Mouse (Mus musculus) MEL (cell line): ENCODE measurements around the gene Slc4a3. TPM values are rescaled to one million over a fixed set of nuclear protein-coding genes. Genes with fewer than 3 reads are reported as not detected.

Source experiments
- DNase-seq: peaks from one replicate; pipeline ENCODE4 v3.0.0; 2011; ENCODE audit warnings: low read depth, low spot score
- H3K27ac ChIP-seq: 2 replicates; pipeline ENCODE4 v1.5.1; 2012; ENCODE audit warnings: low read depth, mild to moderate bottlenecking, control low read depth, low read length, moderate library complexity; ENCODE audit not compliant: control insufficient read depth
- H3K27me3 ChIP-seq, 2 experiments: fragments of 150-350 bp in 1 of 2; sonication (generic) in 1 of 2; 2 replicates each; pipeline ENCODE4 v1.6.1; 2012; ENCODE audit warnings: low read length in 2 of 2, mild to moderate bottlenecking in 2 of 2, improper control_type of control experiment in 1 of 2, moderate library complexity in 1 of 2; ENCODE audit not compliant: insufficient read depth in 2 of 2, control insufficient read depth in 1 of 2
- H3K36me3 ChIP-seq, 2 experiments: 2 replicates each; pipeline ENCODE4 v1.6.1; 2012 to 2014; ENCODE audit warnings: low read length in 2 of 2, improper control_type of control experiment in 1 of 2, inconsistent platforms in 1 of 2, mild to moderate bottlenecking in 1 of 2; ENCODE audit not compliant: insufficient read depth in 2 of 2, control insufficient read depth in 1 of 2
- H3K4me1 ChIP-seq, 2 experiments: fragments of 150-350 bp in 1 of 2; sonication (generic) in 1 of 2; 2 replicates each; pipeline ENCODE4 v1.6.1; 2012; ENCODE audit warnings: low read length in 2 of 2, improper control_type of control experiment in 1 of 2, mild to moderate bottlenecking in 1 of 2; ENCODE audit not compliant: insufficient read depth in 2 of 2, control insufficient read depth in 1 of 2
- H3K4me3 ChIP-seq, 2 experiments: fragments of 150-350 bp in 1 of 2; sonication (generic) in 1 of 2; 2 replicates each; pipeline ENCODE4 v1.5.1; 2012; ENCODE audit warnings: low read depth in 2 of 2, low read length in 2 of 2, mild to moderate bottlenecking in 2 of 2, moderate library complexity in 2 of 2, control low read depth in 1 of 2, improper control_type of control experiment in 1 of 2; ENCODE audit not compliant: control insufficient read depth in 1 of 2, insufficient read depth in 1 of 2
- H3K79me2 ChIP-seq: 2 replicates; pipeline ENCODE4 v1.6.1; 2012; ENCODE audit warnings: mild to moderate bottlenecking, low read length, moderate library complexity; ENCODE audit not compliant: control insufficient read depth, poor library complexity, insufficient read depth
- H3K9ac ChIP-seq: 2 replicates; pipeline ENCODE4 v1.6.1; 2012; ENCODE audit warnings: low read depth, mild to moderate bottlenecking, control low read depth, low read length, moderate library complexity; ENCODE audit not compliant: control insufficient read depth, poor library complexity, severe bottlenecking
- H3K9me3 ChIP-seq: fragments of 150-350 bp; sonication (generic); replicated peaks from 2 replicates; pipeline ENCODE4 v1.6.1; 2012; ENCODE audit warnings: mild to moderate bottlenecking, low read length, improper control_type of control experiment, moderate library complexity; ENCODE audit not compliant: insufficient read depth
- BHLHE40 ChIP-seq: IDR thresholded peaks from 2 replicates; pipeline ENCODE4 v1.6.1; 2012; ENCODE audit warnings: low read depth, mild to moderate bottlenecking, inconsistent platforms, low read length, improper control_type of control experiment, borderline replicate concordance
- CHD2 ChIP-seq: IDR thresholded peaks from 2 replicates; pipeline ENCODE4 v1.6.1; 2011; ENCODE audit warnings: low read length, improper control_type of control experiment
- ETS1 ChIP-seq: IDR thresholded peaks from 2 replicates; pipeline ENCODE4 v1.6.1; 2012; ENCODE audit warnings: low read depth, mild to moderate bottlenecking, inconsistent platforms, low read length, improper control_type of control experiment, moderate library complexity
- HCFC1 ChIP-seq: IDR thresholded peaks from 2 replicates; pipeline ENCODE4 v1.6.1; 2012; ENCODE audit warnings: low read depth, mild to moderate bottlenecking, inconsistent platforms, low read length, improper control_type of control experiment, moderate library complexity
- MAX ChIP-seq: IDR thresholded peaks from 2 replicates; pipeline ENCODE4 v1.6.1; 2011; ENCODE audit warnings: low read length, improper control_type of control experiment
- MEF2A ChIP-seq: IDR thresholded peaks from 2 replicates; pipeline ENCODE4 v1.6.1; 2014; ENCODE audit warnings: low read depth, mild to moderate bottlenecking, inconsistent platforms, low read length, improper control_type of control experiment; ENCODE audit not compliant: poor library complexity, insufficient replicate concordance, severe bottlenecking; ENCODE audit errors: extremely low read depth
- MXI1 ChIP-seq: IDR thresholded peaks from 2 replicates; pipeline ENCODE4 v1.6.1; 2011; ENCODE audit warnings: mild to moderate bottlenecking, low read depth, low read length, improper control_type of control experiment
- MYB ChIP-seq: IDR thresholded peaks from 2 replicates; pipeline ENCODE4 v1.6.1; 2011; ENCODE audit warnings: mild to moderate bottlenecking, low read depth, low read length, improper control_type of control experiment
- MYC ChIP-seq: IDR thresholded peaks from 2 replicates; pipeline ENCODE4 v1.6.1; 2011; ENCODE audit warnings: low read depth, mild to moderate bottlenecking, low read length, improper control_type of control experiment, moderate library complexity
- NRF1 ChIP-seq: IDR thresholded peaks from 2 replicates; pipeline ENCODE4 v1.6.1; 2014; ENCODE audit warnings: low read depth, mild to moderate bottlenecking, inconsistent platforms, low read length, improper control_type of control experiment, moderate library complexity; ENCODE audit not compliant: poor library complexity, insufficient read depth, severe bottlenecking
- POLR2AphosphoS2 ChIP-seq: IDR thresholded peaks from 2 replicates; pipeline ENCODE4 v1.6.1; 2011; ENCODE audit warnings: low read length, improper control_type of control experiment
- POLR2AphosphoS5 ChIP-seq: IDR thresholded peaks from 2 replicates; pipeline ENCODE4 v1.6.1; 2012; ENCODE audit warnings: low read depth, borderline replicate concordance, mild to moderate bottlenecking, inconsistent platforms, low read length, moderate library complexity, mixed read lengths
- RAD21 ChIP-seq: IDR thresholded peaks from 2 replicates; pipeline ENCODE4 v1.6.1; 2011; ENCODE audit warnings: mild to moderate bottlenecking, low read depth, low read length, improper control_type of control experiment
- SIN3A ChIP-seq: IDR thresholded peaks from 2 replicates; pipeline ENCODE4 v1.6.1; 2012; ENCODE audit warnings: low read length, improper control_type of control experiment, inconsistent platforms
- SMC3 ChIP-seq: IDR thresholded peaks from 2 replicates; pipeline ENCODE4 v1.6.1; 2011; ENCODE audit warnings: low read depth, low read length, improper control_type of control experiment
- TCF12 ChIP-seq: IDR thresholded peaks from 2 replicates; pipeline ENCODE4 v1.6.1; 2014; ENCODE audit warnings: low read depth, mild to moderate bottlenecking, inconsistent platforms, low read length, improper control_type of control experiment, moderate library complexity
- UBTF ChIP-seq: IDR thresholded peaks from 2 replicates; pipeline ENCODE4 v1.6.1; 2012; ENCODE audit warnings: low read depth, mild to moderate bottlenecking, inconsistent platforms, low read length, improper control_type of control experiment, moderate library complexity, borderline replicate concordance; ENCODE audit not compliant: insufficient read depth
- USF1 ChIP-seq: IDR thresholded peaks from 2 replicates; pipeline ENCODE4 v1.6.1; 2014; ENCODE audit warnings: low read depth, mild to moderate bottlenecking, inconsistent platforms, low read length, improper control_type of control experiment, moderate library complexity
- ZKSCAN1 ChIP-seq: IDR thresholded peaks from 2 replicates; pipeline ENCODE4 v1.6.1; 2012; ENCODE audit warnings: low read depth, mild to moderate bottlenecking, inconsistent platforms, low read length, improper control_type of control experiment, moderate library complexity
- ZMIZ1 ChIP-seq: IDR thresholded peaks from 2 replicates; pipeline ENCODE4 v1.6.1; 2012; ENCODE audit warnings: low read depth, mild to moderate bottlenecking, inconsistent platforms, low read length, improper control_type of control experiment, moderate library complexity
- ZNF384 ChIP-seq: IDR thresholded peaks from 2 replicates; pipeline ENCODE4 v1.6.1; 2012; ENCODE audit warnings: low read depth, mild to moderate bottlenecking, inconsistent platforms, low read length, improper control_type of control experiment
- polyA plus RNA-seq, 2 experiments: library from polyadenylated mRNA; stranded (reverse) in 1 of 2; unstranded in 1 of 2; fragments of >175 nt in 1 of 2; fragments of >200 nt in 1 of 2; gene quantifications; 2 replicates each; pipeline versions ENCODE4 v1.2.1 to v1.2.4; 2012; ENCODE audit warnings: low replicate concordance in 2 of 2, low read depth in 1 of 2; ENCODE audit not compliant: insufficient read length in 2 of 2, insufficient read depth in 1 of 2, missing spikeins in 1 of 2
- total RNA-seq: library from RNA; depleted of rRNA; stranded (reverse); fragments of 300-350 nt; gene quantifications from 2 replicates; pipeline ENCODE4 v1.2.3, GENCODE M21; 2012

Slc4a3 gene
- total and polyA plus RNA-seq, 3 experiments, result not detected

- Histone ChIP-seq H3K79me2 (no peaks in the 10 kb centered on the region), H3K27me3 (no peaks in the 10 kb centered on the region), H3K27ac (no peak overlapping the region), H3K4me3 (no peak overlapping the region), H3K9me3 (no peaks in the 10 kb centered on the region), H3K36me3 (no peaks in the 10 kb centered on the region), H3K4me1 (no peaks in the 10 kb centered on the region), H3K9ac (no peak overlapping the region)
- no peak for DNase-seq
- TF ChIP-seq ETS1 (no peak), MYB (no peak), UBTF (no peak), ZNF384 (no peak)
Observed at GRCm38 (mm10) chr1:75532280-75533172, 13.5 kb upstream of the Slc4a3 start.

GRCm38 (mm10) chr1:75533325-75534252, 12.5 kb upstream of the Slc4a3 start:
- no peaks in the 10 kb centered on the region for H3K4me1 ChIP-seq
- no peak overlapping the region for H3K4me3 ChIP-seq
- no peak overlapping the region for H3K9ac ChIP-seq
- no peaks in the 10 kb centered on the region for H3K9me3 ChIP-seq
- TF ChIP-seq SIN3A (no peak), MEF2A (no peak), POLR2AphosphoS2 (no peak), RAD21 (no peak), ZMIZ1 (no peak), POLR2AphosphoS5 (no peak), BHLHE40 (no peak), MYB (no peak), MXI1 (no peak), ZKSCAN1 (no peak), NRF1 (no peak), ZNF384 (no peak), CHD2 (no peak), USF1 (no peak), MAX (no peak), HCFC1 (no peak), SMC3 (no peak), MYC (no peak), TCF12 (no peak)
- TF ChIP-seq, all 39 proteins: peak for 0
- no peak for DNase-seq
- Histone ChIP-seq H3K27me3 (no peaks in the 10 kb centered on the region), H3K36me3 (no peaks in the 10 kb centered on the region), H3K79me2 (no peaks in the 10 kb centered on the region), H3K27ac (no peak overlapping the region)
